Mouse (Mus musculus) ES-Bruce4 (cell line): ENCODE results near the gene Rprml. TPM values are rescaled to one million over a fixed set of nuclear protein-coding genes. Genes with fewer than 3 reads are reported as not detected.

Experiments
- H3K27ac ChIP-seq: 2 replicates; pipeline ENCODE4 v1.5.1; 2012; ENCODE audit warnings: low read length, inconsistent platforms; ENCODE audit not compliant: insufficient read depth
- H3K27me3 ChIP-seq: 2 replicates; pipeline ENCODE4 v1.6.1; 2012; ENCODE audit warnings: mild to moderate bottlenecking, low read length, inconsistent platforms; ENCODE audit not compliant: control insufficient read depth, poor library complexity, insufficient read depth, severe bottlenecking
- H3K36me3 ChIP-seq: 2 replicates; pipeline ENCODE4 v1.6.1; 2012; ENCODE audit warnings: inconsistent platforms, mild to moderate bottlenecking, low read length, moderate library complexity; ENCODE audit not compliant: control insufficient read depth, poor library complexity, insufficient read depth, severe bottlenecking
- H3K4me1 ChIP-seq: one replicate; pipeline ENCODE4 v1.8.1; 2011; ENCODE audit warnings: low read length; ENCODE audit not compliant: control insufficient read depth, insufficient read depth
- H3K4me3 ChIP-seq: 2 replicates; pipeline ENCODE4 v1.5.1; 2011; ENCODE audit warnings: low read depth, mild to moderate bottlenecking, low read length
- H3K9ac ChIP-seq: 2 replicates; pipeline ENCODE4 v1.6.1; 2012; ENCODE audit warnings: low read depth, mild to moderate bottlenecking, inconsistent platforms; ENCODE audit not compliant: poor library complexity, severe bottlenecking
- H3K9me3 ChIP-seq: replicated peaks from 2 replicates; pipeline ENCODE4 v1.6.1; 2012; ENCODE audit warnings: mild to moderate bottlenecking, low read length, inconsistent platforms; ENCODE audit not compliant: control insufficient read depth, poor library complexity, insufficient read depth, severe bottlenecking
- CTCF ChIP-seq: IDR thresholded peaks from one replicate; pipeline ENCODE4 v1.8.1; 2011; ENCODE audit warnings: low read depth, low read length
- EP300 ChIP-seq: IDR thresholded peaks from 2 replicates; pipeline ENCODE4 v1.6.1; 2011; ENCODE audit warnings: low read depth, low read length; ENCODE audit not compliant: insufficient read depth
- POLR2A ChIP-seq: IDR thresholded peaks from one replicate; pipeline ENCODE4 v1.8.1; 2011; ENCODE audit warnings: low read length; ENCODE audit not compliant: insufficient read depth
- polyA plus RNA-seq: library from polyadenylated mRNA; stranded (reverse); fragments of >200 nt; gene quantifications from 2 replicates; pipeline ENCODE4 v1.2.4, GENCODE M21; 2011; ENCODE audit warnings: low read depth; ENCODE audit not compliant: missing spikeins, insufficient read depth, insufficient read length

Gene Rprml
- polyA plus RNA-seq, 1 experiment = not detected

DNA sequence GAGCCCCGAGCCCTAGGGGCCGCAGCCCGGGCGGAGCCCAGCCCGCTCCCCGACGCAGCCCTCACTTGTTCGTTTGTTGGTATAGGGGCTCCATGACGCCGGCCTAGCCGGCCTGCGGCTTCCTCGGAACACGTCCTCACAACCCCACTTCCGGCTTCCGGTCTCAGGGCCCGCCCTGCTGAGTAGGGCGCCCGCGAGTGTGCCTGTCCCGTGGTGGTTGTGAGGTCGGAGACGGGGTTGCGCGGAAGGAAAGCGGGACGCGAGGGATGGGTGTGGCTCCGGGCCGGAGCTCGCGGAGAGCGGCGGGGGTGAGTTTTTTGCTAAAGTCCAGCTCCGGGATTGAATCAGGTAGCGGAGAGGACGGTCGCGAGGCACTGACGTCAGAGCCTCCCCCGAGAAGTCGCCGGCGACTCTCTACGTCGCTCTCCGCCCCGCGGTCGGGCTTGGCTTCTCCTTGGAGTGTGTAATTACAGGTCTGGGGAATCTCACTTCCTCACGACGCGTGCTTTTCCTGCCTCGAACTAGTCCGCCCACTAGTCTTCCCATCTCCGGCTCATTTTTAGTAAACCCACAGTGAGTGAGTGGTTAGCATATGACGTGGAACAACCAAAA is 48.3 kb downstream of the Rprml start, which contains the start of gene Gosr2:
Gene Gosr2 (minus strand): TSS at position 334 of the 612 bp plus-strand sequence.
- Histone ChIP-seq H3K36me3 (no peaks in the 10 kb centered on the region), H3K9me3 (no peaks in the 10 kb centered on the region), H3K4me1 (no peaks in the 10 kb centered on the region), H3K9ac (peak within 1 kb of the TSS; percentile 94), H3K4me3 (peak within 1 kb of the TSS; percentile 95), H3K27me3 (no peaks in the 10 kb centered on the region), H3K27ac (peak within 1 kb of the TSS; percentile 61; the same call in 1 of the 2 replicates)
- TF ChIP-seq POLR2A = peak; percentile 41
- no peak for TF ChIP-seq EP300

- peak overlapping the region; percentile 95 for H3K4me3 ChIP-seq
- no peak overlapping the region for H3K27ac ChIP-seq
- H3K9ac ChIP-seq = peak overlapping the region; percentile 94
- TF ChIP-seq CTCF = no peak
- TF ChIP-seq POLR2A = no peak
- TF ChIP-seq EP300 = no peak
- no peaks in the 10 kb centered on the region for H3K9me3 ChIP-seq
- no peaks in the 10 kb centered on the region for H3K4me1 ChIP-seq
- no peaks in the 10 kb centered on the region for H3K27me3 ChIP-seq
- H3K36me3 ChIP-seq = no peaks in the 10 kb centered on the region
These were observed 48.9 kb downstream of the Rprml start for GRCm38 (mm10) chr11:103698226-103698625.

Other genes with a start within 250 kb of the Rprml start
- 20.8 and 22.0 TPM in 2 replicates for gene Plekhm1, start 236.9 kb upstream of the Rprml start, polyA plus RNA-seq
- not detected in 2 replicates for gene Lrrc37a, start 145.0 kb upstream of the Rprml start, polyA plus RNA-seq
- not detected in 2 replicates for gene Gm884, start 28.4 kb upstream of the Rprml start, polyA plus RNA-seq
- not detected in 2 replicates for gene Lyzl6, start 10.7 kb upstream of the Rprml start, polyA plus RNA-seq
- gene Gosr2, start 48.3 kb downstream of the Rprml start, polyA plus RNA-seq = 38.5 and 41.8 TPM in 2 replicates
- 0.22 TPM in 1 of 2 replicates, not detected in the other for gene Wnt9b, start 100.3 kb downstream of the Rprml start, polyA plus RNA-seq
- gene Wnt3, start 124.6 kb downstream of the Rprml start, polyA plus RNA-seq = 10.4 and 13.6 TPM in 2 replicates